Mouse (Mus musculus): ENCODE measurements around the gene Zc3h7b.

Gene Zc3h7b

DNA sequence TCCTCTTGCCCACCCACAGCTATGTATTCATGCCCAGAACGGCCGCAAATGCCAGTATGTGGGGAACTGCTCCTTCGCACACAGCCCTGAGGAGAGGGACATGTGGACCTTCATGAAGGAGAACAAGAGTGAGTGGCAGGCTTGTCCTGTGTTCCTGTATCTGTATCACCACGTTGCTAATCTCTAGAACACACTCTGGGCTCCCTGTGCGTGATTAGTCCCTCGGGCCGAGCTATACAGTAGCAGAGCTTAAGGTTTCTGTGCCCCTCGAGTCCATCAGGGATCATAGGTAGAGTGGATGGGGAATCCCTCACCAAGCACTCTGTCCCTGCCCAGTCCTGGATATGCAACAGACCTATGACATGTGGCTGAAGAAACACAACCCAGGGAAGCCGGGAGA lies 47.6 kb downstream of the Zc3h7b start:
- no peak for DNase-seq (ENCODE audit: low spot score in 2 of 2)

GRCm38 (mm10) chr15:81796228-81796627 lies 51.4 kb downstream of the Zc3h7b start:
- no peak for DNase-seq (ENCODE audit: low spot score in 2 of 2)

DNA sequence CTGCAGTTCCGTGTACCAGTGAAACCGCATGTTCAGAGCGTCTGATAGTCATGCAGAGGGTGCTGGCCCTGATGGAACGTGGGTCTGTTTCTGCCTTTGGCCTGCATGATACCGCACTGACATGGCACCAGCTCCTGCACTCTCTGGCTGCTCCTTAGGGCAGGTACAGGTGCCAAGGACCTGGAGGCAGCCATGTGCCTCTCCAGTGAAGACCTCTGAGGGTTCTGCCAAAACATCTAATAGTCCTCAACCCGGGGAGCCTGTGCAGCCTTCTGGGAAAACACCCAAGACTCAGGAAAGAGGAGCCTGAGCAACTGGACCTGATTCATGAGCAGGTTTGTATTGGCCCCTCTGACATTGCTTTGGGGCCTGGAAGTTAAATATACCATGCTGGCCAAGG lies 53.0 kb downstream of the Zc3h7b start:
- no peak for DNase-seq (ENCODE audit: low spot score in 2 of 2)

DNA sequence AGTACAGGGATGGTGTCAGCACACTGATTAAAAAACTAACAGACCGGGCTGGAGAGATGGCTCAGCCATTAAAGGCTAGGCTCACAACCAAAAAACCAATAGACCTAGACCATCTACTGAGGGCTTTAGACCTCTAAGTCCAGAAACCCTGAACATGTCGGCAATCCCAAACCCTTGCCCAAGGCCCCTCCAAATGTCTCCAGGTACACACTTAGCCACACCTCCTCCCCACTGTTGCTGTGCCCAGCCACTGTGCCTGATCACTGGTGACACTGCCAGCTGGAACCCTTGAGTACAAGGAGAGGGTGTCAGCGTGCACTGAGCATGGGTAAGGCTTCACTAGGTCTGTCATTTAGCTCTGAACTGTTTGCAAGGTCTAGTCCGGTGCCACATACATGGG lies 53.6 kb downstream of the Zc3h7b start:
- DNase-seq (ENCODE audit: low spot score in 2 of 2) = no peak

DNA sequence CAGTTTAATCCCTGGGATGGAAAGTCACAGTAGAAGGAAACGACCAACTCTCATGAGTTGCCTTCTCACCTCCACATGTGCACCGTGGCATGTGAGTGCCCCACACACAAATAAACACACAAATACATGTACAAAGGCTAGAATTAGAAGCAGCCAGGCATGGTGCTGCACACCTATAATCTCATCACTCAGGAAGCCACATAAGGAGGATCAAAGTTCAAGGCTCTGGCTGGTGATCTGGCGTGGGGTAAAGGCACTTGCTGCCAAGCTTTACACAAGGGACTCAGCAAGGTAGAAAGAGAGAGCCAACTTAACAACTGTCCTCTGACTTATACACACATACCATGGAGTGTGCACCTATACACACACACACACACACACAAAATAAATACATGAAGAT lies 55.5 kb downstream of the Zc3h7b start:
- DNase-seq (ENCODE audit: low spot score in 2 of 2) = no peak

GRCm38 (mm10) chr15:81802001-81802890 lies 57.4 kb downstream of the Zc3h7b start, which contains the start of gene Tef:
Tef (plus strand) TSS chr15:81802421.
- peak; percentile 96 to 100 for DNase-seq (ENCODE audit: low spot score in 2 of 2)

- DNase-seq (ENCODE audit: low spot score in 2 of 2) = no peak
These were observed 58.1 kb downstream of the Zc3h7b start for GRCm38 (mm10) chr15:81802941-81803351.

DNA sequence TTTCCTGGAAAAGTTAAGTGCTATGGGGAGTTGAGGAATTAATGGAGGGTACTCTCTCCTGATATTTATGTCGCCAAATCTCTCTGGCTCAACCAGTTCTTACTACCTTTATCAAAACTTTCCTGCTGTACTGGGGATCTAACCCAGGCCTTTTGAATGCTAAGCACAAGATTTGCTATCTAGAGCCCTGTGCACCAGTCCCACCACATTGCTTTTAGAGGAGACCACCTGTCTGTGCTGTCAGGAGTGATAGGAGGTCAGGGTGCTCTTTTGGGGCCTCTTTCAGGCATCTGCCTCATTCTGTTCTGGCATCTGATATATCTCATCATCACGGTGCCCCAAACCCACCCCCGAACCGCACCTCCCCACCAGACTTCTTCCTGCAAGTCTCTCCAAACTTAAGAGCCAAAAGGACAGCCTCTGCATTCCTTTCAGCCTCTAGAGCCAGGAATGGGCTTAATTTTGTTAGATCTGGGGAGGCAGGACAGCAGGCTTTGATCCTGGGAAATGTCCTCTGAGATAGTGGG lies 58.6 kb downstream of the Zc3h7b start:
- DNase-seq (ENCODE audit: low spot score in 2 of 2) = no peak

- DNase-seq (ENCODE audit: low spot score in 2 of 2) = no peak
These were observed 59.3 kb downstream of the Zc3h7b start for GRCm38 (mm10) chr15:81804172-81804571.

GRCm38 (mm10) chr15:81804883-81805282 lies 60.0 kb downstream of the Zc3h7b start:
- DNase-seq (ENCODE audit: low spot score in 2 of 2) = no peak

GRCm38 (mm10) chr15:81805624-81806023 lies 60.8 kb downstream of the Zc3h7b start:
- DNase-seq (ENCODE audit: low spot score in 2 of 2) = no peak

GRCm38 (mm10) chr15:81806621-81807404 lies 62.0 kb downstream of the Zc3h7b start:
- DNase-seq (ENCODE audit: low spot score in 2 of 2) = no peak

DNA sequence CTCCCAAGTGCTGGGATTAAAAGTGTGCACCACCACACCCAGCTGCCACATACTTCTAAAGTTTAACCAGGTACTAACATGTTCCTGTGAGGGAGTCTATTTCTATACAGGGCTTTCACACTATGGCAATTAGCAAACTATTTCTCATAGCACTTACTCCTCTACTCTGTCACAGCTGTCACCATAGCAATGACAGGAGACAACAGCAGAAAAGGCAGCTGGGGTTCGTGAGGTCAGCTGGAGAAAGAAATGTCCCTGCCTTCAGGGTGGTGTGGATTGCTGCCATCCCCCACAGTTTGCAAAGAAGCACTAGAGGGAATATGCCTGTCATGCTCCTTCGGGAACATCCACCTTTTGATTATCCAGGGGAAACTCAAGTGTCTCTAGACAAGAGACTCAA lies 63.9 kb downstream of the Zc3h7b start:
- DNase-seq (ENCODE audit: low spot score in 2 of 2) = no peak

GRCm38 (mm10) chr15:81809550-81809949 lies 64.7 kb downstream of the Zc3h7b start:
- DNase-seq (ENCODE audit: low spot score in 2 of 2) = no peak

GRCm38 (mm10) chr15:81810150-81810549 lies 65.3 kb downstream of the Zc3h7b start:
- DNase-seq (ENCODE audit: low spot score in 2 of 2) = peak; percentile 88 to 95

GRCm38 (mm10) chr15:81810671-81811598 lies 66.1 kb downstream of the Zc3h7b start:
- peak; percentile 95 to 97 for DNase-seq (ENCODE audit: low spot score in 2 of 2)

DNA sequence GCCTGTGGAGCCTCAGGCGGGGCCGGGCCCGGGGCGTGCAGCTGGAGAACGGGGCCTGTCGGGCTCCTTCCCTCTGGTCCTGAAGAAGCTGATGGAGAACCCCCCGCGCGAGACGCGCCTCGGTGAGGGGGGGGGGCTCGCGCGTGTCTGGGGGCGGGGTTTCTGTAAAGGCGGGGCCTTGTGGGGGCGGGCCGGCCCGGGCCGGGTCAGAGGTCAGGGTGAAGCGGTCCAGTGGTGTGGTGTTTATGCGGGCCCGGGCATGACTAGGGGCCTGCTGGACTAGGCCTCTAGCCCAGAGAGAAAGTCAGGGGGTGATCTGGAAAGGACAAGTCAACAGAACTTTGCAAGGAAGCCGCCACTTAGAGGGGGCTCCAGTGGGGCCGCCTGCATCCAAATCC lies 66.7 kb downstream of the Zc3h7b start:
- DNase-seq (ENCODE audit: low spot score in 2 of 2) = no peak

DNA sequence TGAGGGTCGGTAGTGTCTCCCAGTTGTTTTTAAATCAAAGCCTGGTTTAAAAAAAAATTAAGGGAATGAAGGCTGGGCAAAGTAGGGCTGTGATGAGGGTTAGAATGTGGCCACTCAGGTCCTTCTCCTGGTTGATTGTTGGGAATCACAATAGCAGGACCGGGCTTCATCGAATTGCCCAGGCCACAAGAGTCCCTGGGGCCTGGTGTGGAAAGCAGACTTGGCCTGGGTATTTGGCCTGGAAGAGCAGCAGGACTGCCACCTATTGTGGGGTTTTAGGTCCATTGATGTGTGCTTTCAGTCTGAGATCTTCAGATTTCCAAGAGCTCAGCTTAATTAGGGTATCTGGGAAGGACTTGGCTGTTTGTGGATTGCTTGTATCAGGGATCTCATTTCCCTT lies 67.4 kb downstream of the Zc3h7b start:
- DNase-seq (ENCODE audit: low spot score in 2 of 2) = no peak

DNA sequence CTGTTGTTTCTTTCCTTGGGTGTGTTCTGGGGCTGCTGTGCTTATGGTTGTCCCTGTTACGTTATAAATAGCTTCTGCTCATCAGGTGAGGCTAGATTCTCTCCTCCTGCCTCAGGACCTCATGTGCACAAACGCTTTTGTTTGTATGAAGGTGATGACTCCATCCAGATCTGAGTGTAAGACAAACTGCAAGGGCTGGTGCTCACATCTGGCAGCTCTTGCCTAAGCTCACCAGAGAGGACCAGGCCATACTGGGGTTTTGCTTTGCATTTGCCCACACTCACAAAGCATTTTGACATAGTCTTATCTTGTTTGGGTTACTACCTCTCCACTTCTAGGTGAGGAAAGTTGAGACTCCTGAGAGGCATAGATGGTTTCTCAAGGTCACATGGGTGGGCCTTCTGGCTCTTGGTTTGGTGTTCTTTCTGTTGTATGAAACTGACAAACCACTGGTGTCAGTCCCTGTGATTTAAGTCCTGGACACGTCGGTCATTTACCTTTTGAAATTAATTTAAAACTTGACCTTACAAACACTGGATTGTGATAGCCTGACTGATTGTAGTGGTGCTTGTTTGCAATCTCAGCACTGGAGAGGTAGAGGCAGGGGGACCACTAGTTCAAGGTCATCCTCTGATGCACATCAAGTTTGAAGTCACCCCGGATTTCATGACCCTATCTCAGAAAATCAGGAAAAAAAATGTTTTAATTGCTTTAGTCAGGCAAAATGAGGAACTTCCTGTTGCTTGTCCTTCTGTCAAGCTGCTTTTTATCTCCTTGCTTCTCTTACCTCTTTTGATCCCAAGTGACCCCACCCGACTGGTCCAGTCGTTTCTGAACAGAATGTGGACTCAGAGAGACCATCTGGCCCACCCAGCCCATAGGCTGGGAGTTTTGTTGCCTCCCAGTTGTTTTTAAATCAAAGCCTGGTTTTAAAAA lies 68.1 kb downstream of the Zc3h7b start:
- no peak for DNase-seq (ENCODE audit: low spot score in 2 of 2)

DNA sequence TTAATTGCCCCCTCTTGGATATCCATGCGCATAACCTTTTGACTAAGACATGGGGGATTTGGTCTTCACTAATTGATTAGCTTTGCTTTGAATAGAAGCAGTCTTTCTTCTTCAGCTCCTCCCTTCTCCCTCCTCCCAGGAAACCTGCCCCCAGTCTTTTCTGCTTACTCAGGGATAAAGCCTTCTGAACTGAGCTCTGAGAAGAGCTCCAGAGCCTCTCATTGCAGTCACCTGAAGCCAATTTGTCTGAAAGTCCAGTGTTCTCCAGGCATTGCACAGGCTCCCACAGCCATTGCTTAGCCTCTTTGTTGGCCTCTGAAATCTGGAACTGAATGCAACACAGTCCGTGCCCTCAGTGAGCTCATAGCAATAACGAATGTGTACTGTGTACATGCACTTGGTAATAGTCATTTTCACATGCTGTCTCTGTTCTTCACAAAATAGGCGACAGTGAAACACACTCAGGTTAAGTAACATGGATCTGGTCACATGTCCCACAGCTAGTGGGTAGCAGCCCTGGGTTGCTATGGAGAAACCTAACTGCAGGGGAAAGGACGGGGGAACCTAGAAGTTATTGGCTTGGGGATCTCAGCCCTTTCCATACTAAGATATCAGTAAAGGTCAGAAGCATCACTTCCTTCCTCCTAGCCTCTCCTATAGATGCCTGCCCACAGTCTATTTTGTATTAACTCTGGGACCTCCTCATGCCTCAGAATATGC lies 69.3 kb downstream of the Zc3h7b start:
- DNase-seq (ENCODE audit: low spot score in 2 of 2) = no peak

All from urinary bladder, postnatal 36 days (tissue).